Mouse (Mus musculus): ENCODE data around the gene Adig.

- no peak for TF ChIP-seq CTCF (conservative IDR thresholded peaks at IDR 0.05; ENCODE audit: low read length)
- TF ChIP-seq NANOG (IDR thresholded peaks at IDR 0.05; ENCODE audit: borderline replicate concordance, low read length) = no peak
- no peak for TF ChIP-seq POU5F1 (IDR thresholded peaks at IDR 0.05; ENCODE audit: borderline replicate concordance, low read length)
Measured at GRCm38 (mm10) chr2:158539433-158540305, 37.3 kb downstream of the Adig start.

All from E14TG2a.4 (cell line).